Mouse (Mus musculus) intestine, postnatal 0 days (tissue): ENCODE data around the gene Atp5d. TPM values are rescaled to one million over a fixed set of nuclear protein-coding genes. Genes with fewer than 3 reads are reported as not detected.

Experiments
- ATAC-seq: fragments of 200-750 bp; cut with Nextera tagmentation; 2 replicates; pipeline ENCODE4 v1.8.0; 2017; ENCODE audit warnings: mild to moderate bottlenecking, moderate TSS enrichment, moderate library complexity
- H3K27ac ChIP-seq: fragments of 300-500 bp; sonication (generic); 2 replicates; pipeline ENCODE4 v1.5.1; 2014; ENCODE audit warnings: mild to moderate bottlenecking, low read depth, low read length, moderate library complexity
- H3K27me3 ChIP-seq: fragments of 300-500 bp; sonication (generic); replicated peaks from 2 replicates; pipeline ENCODE4 v1.6.1; 2014; ENCODE audit warnings: low read length, mixed read lengths; ENCODE audit not compliant: control insufficient read depth, insufficient read depth
- H3K36me3 ChIP-seq: fragments of 300-500 bp; sonication (generic); 2 replicates; pipeline ENCODE4 v1.6.1; 2014; ENCODE audit warnings: mild to moderate bottlenecking, moderate library complexity; ENCODE audit not compliant: control insufficient read depth, insufficient read depth
- H3K4me1 ChIP-seq: fragments of 300-500 bp; sonication (generic); replicated peaks from 2 replicates; pipeline ENCODE4 v1.6.1; 2014; ENCODE audit warnings: antibody characterized with exemption, low read length, mixed read lengths; ENCODE audit not compliant: control insufficient read depth, insufficient read depth
- H3K4me2 ChIP-seq: fragments of 300-500 bp; sonication (generic); replicated peaks from 2 replicates; pipeline ENCODE4 v1.6.1; 2014; ENCODE audit warnings: low read depth, mild to moderate bottlenecking, moderate library complexity
- H3K4me3 ChIP-seq: fragments of 300-500 bp; sonication (generic); 2 replicates; pipeline ENCODE4 v1.5.1; 2014; ENCODE audit warnings: low read depth, low read length
- H3K9ac ChIP-seq: fragments of 300-500 bp; sonication (generic); 2 replicates; pipeline ENCODE4 v1.6.1; 2014; ENCODE audit warnings: mild to moderate bottlenecking, low read depth, low read length
- H3K9me3 ChIP-seq: fragments of 300-500 bp; sonication (generic); 2 replicates; pipeline ENCODE4 v1.6.1; 2016; ENCODE audit warnings: mixed run types; ENCODE audit not compliant: control insufficient read depth
- CTCF ChIP-seq: sonication (generic); IDR thresholded peaks from 2 replicates; pipeline ENCODE4 v1.5.1; 2016; ENCODE audit warnings: low read depth, mild to moderate bottlenecking, control low read depth, antibody characterized with exemption, moderate library complexity
- WGBS: fragments of 180-500 bp; shearing (Covaris S2); extraction: QIAGEN DNeasy Blood & Tissue Kit; methylation state at CpG from one replicate; pipeline ENCODE4 v1.1.7; 2014; 5-methylcytosine and 5-hydroxymethylcytosine counted together
- polyA plus RNA-seq: library from polyadenylated mRNA; unstranded; fragments of >200 nt; fragmentation: Nextera tagmentation; extraction: Ambion mirVana; gene quantifications from 2 replicates; pipeline ENCODE4 v1.2.1, GENCODE M21; 2015

Gene Atp5d
- polyA plus RNA-seq, 1 experiment from 2014 or later = 1,009 TPM

- H3K36me3 ChIP-seq = peaks cover 47% of the 10 kb centered on the region
These were observed 16.8 kb upstream of the Atp5d start for GRCm38 (mm10) chr10:80121639-80122038.

DNA sequence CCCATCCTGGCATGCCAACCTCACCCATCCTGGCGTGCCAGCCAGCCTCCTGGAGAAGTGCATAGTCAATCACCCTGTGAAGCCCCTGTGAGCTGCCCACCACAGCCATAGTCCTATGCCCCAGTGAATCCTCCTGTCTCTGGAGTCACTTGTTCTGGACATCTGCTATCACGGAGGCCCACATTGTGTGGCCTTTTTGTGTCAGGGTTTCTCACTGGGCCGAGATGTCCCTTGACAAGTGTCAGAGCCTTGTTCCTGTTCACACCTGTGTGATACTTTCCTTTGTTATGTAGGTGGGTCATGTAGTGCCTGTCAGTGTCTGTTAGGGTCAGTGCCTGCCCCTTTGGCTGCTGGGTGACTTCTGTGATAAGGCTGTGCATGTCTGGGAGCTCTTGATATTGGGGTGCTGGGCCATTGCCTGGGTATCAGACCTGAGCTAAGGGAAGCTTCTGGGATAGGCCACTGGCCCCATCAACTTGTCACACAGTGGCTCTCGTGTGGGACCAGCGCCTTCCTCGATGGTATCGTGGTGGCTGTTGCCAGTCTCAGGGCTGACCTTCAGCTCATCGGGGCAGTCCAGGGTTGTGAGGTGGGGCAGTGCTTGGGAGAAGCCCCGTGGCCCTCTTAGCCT, 14.4 kb upstream of the Atp5d start:
- WGBS = 91% methylated on average over 9 of the region's 9 CpGs
- Histone ChIP-seq H3K4me2 (no peak overlapping the region), H3K9me3 (no peaks in the 10 kb centered on the region), H3K27ac (no peak overlapping the region), H3K36me3 (peaks cover 68% of the 10 kb centered on the region), H3K4me1 (no peaks in the 10 kb centered on the region), H3K27me3 (no peaks in the 10 kb centered on the region), H3K4me3 (no peak overlapping the region), H3K9ac (no peak overlapping the region)
- no peak for TF ChIP-seq CTCF
- no peak for ATAC-seq

More at GRCm38 (mm10) chr10:80121639-80122038, 16.8 kb upstream of the Atp5d start:
- Histone ChIP-seq H3K4me3 (no peak overlapping the region), H3K4me1 (no peaks in the 10 kb centered on the region; the same call in 1 of the 2 replicates), H3K9ac (no peak overlapping the region), H3K27me3 (no peaks in the 10 kb centered on the region), H3K27ac (no peak overlapping the region), H3K9me3 (no peaks in the 10 kb centered on the region), H3K4me2 (no peak overlapping the region)
- ATAC-seq = no peak
- no peak for TF ChIP-seq CTCF
- whole genome bisulfite sequencing = 78% methylated on average over 2 of the region's 2 CpGs

- no peaks in the 10 kb centered on the region for H3K27me3 ChIP-seq
- no peak overlapping the region for H3K27ac ChIP-seq
- TF ChIP-seq CTCF = no peak
- no peak overlapping the region for H3K4me2 ChIP-seq
- H3K4me3 ChIP-seq = no peak overlapping the region
- ATAC-seq = no peak
- 88% methylated on average over 8 of the region's 8 CpGs for WGBS
- no peak overlapping the region for H3K9ac ChIP-seq
- no peaks in the 10 kb centered on the region for H3K9me3 ChIP-seq
- H3K36me3 ChIP-seq = peaks cover 86% of the 10 kb centered on the region
- H3K4me1 ChIP-seq = peaks cover 5% of the 10 kb centered on the region; the same call in 1 of the 2 replicates
These were observed 10.5 kb upstream of the Atp5d start for GRCm38 (mm10) chr10:80127920-80128319.

GRCm38 (mm10) chr10:80129846-80130245, 8.6 kb upstream of the Atp5d start:
- no peaks in the 10 kb centered on the region for H3K27me3 ChIP-seq
- no peak overlapping the region for H3K9ac ChIP-seq
- no peaks in the 10 kb centered on the region for H3K9me3 ChIP-seq
- no peak overlapping the region; the same call in 1 of the 2 replicates for H3K27ac ChIP-seq
- 79% methylated on average over 9 of the region's 9 CpGs for WGBS
- no peak for TF ChIP-seq CTCF
- ATAC-seq = no peak
- H3K4me3 ChIP-seq = no peak overlapping the region
- H3K4me2 ChIP-seq = peak overlapping the region; percentile 21; the same call in 1 of the 2 replicates
- peaks cover 5% of the 10 kb centered on the region; the same call in 1 of the 2 replicates for H3K4me1 ChIP-seq
- H3K36me3 ChIP-seq = peaks cover 75% of the 10 kb centered on the region

- Histone ChIP-seq H3K27me3 (no peaks in the 10 kb centered on the region), H3K27ac (no peak overlapping the region; the same call in none of the 2 replicates), H3K4me1 (peaks cover 5% of the 10 kb centered on the region; the same call in 1 of the 2 replicates), H3K4me2 (peak overlapping the region; percentile 32), H3K9me3 (no peaks in the 10 kb centered on the region), H3K9ac (no peak overlapping the region), H3K4me3 (no peak overlapping the region), H3K36me3 (peaks cover 69% of the 10 kb centered on the region)
- 46% methylated on average over 18 of the region's 18 CpGs for WGBS
- TF ChIP-seq CTCF = peak; percentile 58
- peak; percentile 67 for ATAC-seq
These were observed 7.9 kb upstream of the Atp5d start for GRCm38 (mm10) chr10:80130403-80131031.

GRCm38 (mm10) chr10:80131316-80131951, 7.0 kb upstream of the Atp5d start:
- Histone ChIP-seq H3K9me3 (no peaks in the 10 kb centered on the region), H3K9ac (no peak overlapping the region), H3K36me3 (peaks cover 60% of the 10 kb centered on the region)

More at GRCm38 (mm10) chr10:80131316-80131951, 7.0 kb upstream of the Atp5d start:
- WGBS = 41% methylated on average over 55 of the region's 55 CpGs
- no peak for TF ChIP-seq CTCF
- no peak for ATAC-seq
- H3K4me3 ChIP-seq = no peak overlapping the region
- H3K4me1 ChIP-seq = peaks cover 5% of the 10 kb centered on the region; the same call in 1 of the 2 replicates
- no peak overlapping the region for H3K27ac ChIP-seq
- H3K4me2 ChIP-seq = no peak overlapping the region; the same call in 1 of the 2 replicates
- H3K27me3 ChIP-seq = 0 out of 2 replicates have a peak, but pooled peaks cover 3% of the 10 kb centered on the region
